Mouse (Mus musculus) liver, embryonic 15.5 days (tissue): ENCODE measurements around the gene Orai2. TPM values are rescaled to one million over a fixed set of nuclear protein-coding genes. Genes with fewer than 3 reads are reported as not detected.
A peak's percentile ranks its signal among the peaks of the same experiment; 100 is the strongest.
"Not testable (repeated sequence)": the region's sequence is repeated elsewhere in the genome, so short reads cannot be mapped to it uniquely, and the experiment has no call there.

Experiments
- ATAC-seq: fragments of 200-750 bp; cut with Nextera tagmentation; 2 replicates; pipeline ENCODE4 v1.8.0; 2017; ENCODE audit warnings: moderate number of reproducible peaks, mild to moderate bottlenecking, moderate library complexity; ENCODE audit not compliant: insufficient read depth
- H3K27ac ChIP-seq: fragments of 300-500 bp; sonication (generic); replicated peaks from 2 replicates; pipeline ENCODE4 v1.5.1; 2015; ENCODE audit warnings: mild to moderate bottlenecking, inconsistent platforms
- H3K27me3 ChIP-seq: fragments of 300-500 bp; sonication (generic); 2 replicates; pipeline ENCODE4 v1.6.1; 2015; ENCODE audit warnings: mild to moderate bottlenecking, inconsistent platforms
- H3K36me3 ChIP-seq: fragments of 300-500 bp; sonication (generic); replicated peaks from 2 replicates; pipeline ENCODE4 v1.6.1; 2015; ENCODE audit warnings: moderate library complexity, mild to moderate bottlenecking, inconsistent platforms
- H3K4me1 ChIP-seq: fragments of 300-500 bp; sonication (generic); replicated peaks from 2 replicates; pipeline ENCODE4 v1.6.1; 2015; ENCODE audit warnings: inconsistent platforms
- H3K4me2 ChIP-seq: fragments of 300-500 bp; sonication (generic); 2 replicates; pipeline ENCODE4 v1.6.1; 2015; ENCODE audit warnings: moderate library complexity, mild to moderate bottlenecking, inconsistent platforms
- H3K4me3 ChIP-seq: fragments of 300-500 bp; sonication (generic); replicated peaks from 2 replicates; pipeline ENCODE4 v1.5.1; 2015; ENCODE audit warnings: mild to moderate bottlenecking, inconsistent platforms
- H3K9ac ChIP-seq: fragments of 300-500 bp; sonication (generic); 2 replicates; pipeline ENCODE4 v1.6.1; 2015; ENCODE audit warnings: moderate library complexity, mild to moderate bottlenecking, inconsistent platforms
- H3K9me3 ChIP-seq: fragments of 300-500 bp; sonication (generic); replicated peaks from 2 replicates; pipeline ENCODE4 v1.6.1; 2016; ENCODE audit warnings: inconsistent platforms
- WGBS: fragments of 180-500 bp; shearing (Covaris S2); methylation state at CpG from one replicate; pipeline ENCODE4 v1.1.7; 2015; ENCODE audit warnings: mixed read lengths; ENCODE audit not compliant: insufficient replicate concordance; 5-methylcytosine and 5-hydroxymethylcytosine counted together
- polyA plus RNA-seq: library from polyadenylated mRNA; unstranded; fragments of >200 nt; fragmentation: Nextera tagmentation; extraction: Ambion mirVana; gene quantifications from 2 replicates; pipeline ENCODE4 v1.2.1, GENCODE M21; 2015

The Orai2 gene
- 3.4 and 4.4 TPM in 2 replicates for polyA plus RNA-seq

- WGBS: 2% methylated on average over 49 of the region's 49 CpGs
- peak within 1 kb of the TSS; percentile 77 for H3K27ac ChIP-seq
- ATAC-seq: peak; percentile 79
- peaks cover 35% of the 10 kb centered on the region for H3K4me1 ChIP-seq
- H3K4me2 ChIP-seq: peak within 1 kb of the TSS; percentile 92
- no peaks in the 10 kb centered on the region for H3K9me3 ChIP-seq
- peak within 1 kb of the TSS; percentile 65 for H3K4me3 ChIP-seq
- peak within 1 kb of the TSS; percentile 56 for H3K9ac ChIP-seq
- peaks cover 9% of the 10 kb centered on the region for H3K36me3 ChIP-seq
- H3K27me3 ChIP-seq: no peaks in the 10 kb centered on the region
These were observed at the start of gene Orai2 for GRCm38 (mm10) chr5:136170512-136171362. TSS of gene Orai2 (minus strand) at chr5:136170713.

DNA sequence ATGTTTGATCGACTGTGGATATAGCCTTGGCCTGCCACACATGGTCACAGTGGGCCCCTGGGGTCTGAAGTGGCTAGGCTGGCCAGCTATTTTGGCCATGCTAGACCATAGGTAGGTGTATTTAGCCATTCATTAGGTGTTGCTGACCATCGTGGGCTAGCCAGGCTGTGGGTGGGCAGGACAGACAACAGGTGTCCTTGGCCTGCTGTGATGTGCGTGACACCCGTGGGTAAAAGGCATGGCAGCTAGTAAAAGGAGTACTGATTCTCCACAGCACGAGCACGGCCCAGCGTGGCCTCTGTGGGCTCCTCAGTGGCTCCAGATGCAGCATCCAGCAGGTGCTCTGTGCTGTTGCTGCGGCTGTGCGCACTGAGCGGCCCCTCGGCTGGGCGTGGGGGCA, 48.1 kb upstream of the Orai2 start:
- Histone ChIP-seq H3K27ac (no peak overlapping the region), H3K4me3 (no peak overlapping the region), H3K4me2 (no peak overlapping the region), H3K4me1 (no peaks in the 10 kb centered on the region), H3K9ac (no peak overlapping the region), H3K36me3 (no peaks in the 10 kb centered on the region), H3K27me3 (no peaks in the 10 kb centered on the region), H3K9me3 (no peaks in the 10 kb centered on the region)
- no peak for ATAC-seq
- 73% methylated on average over 12 of the region's 12 CpGs for WGBS

DNA sequence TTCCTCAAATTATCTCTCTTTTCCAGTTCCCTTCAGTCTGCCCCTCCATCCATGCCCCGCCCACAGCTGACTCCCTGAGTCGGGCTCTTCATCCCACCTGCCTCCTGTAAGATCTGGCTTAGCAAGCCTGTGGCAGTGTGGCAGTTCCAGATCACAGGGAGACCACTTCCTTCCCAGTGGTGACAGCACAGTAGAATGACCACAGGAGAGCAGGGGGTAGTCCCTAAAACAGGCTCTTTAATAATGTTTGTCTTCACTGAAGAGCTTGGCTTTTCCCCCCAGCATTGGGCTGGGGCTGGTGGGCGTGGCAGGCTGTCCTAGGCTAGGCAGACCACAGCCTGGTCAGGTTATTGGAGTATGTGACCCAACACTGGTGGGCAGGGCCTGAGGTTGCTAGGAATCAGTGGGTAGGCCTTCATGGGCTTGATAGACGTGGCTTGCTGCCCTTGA, 47.4 kb upstream of the Orai2 start:
- no peaks in the 10 kb centered on the region for H3K9me3 ChIP-seq
- no peak overlapping the region for H3K4me2 ChIP-seq
- 28% methylated on average over 4 of the region's 4 CpGs for WGBS
- H3K4me3 ChIP-seq: no peak overlapping the region
- ATAC-seq: no peak
- H3K9ac ChIP-seq: no peak overlapping the region
- no peaks in the 10 kb centered on the region for H3K27me3 ChIP-seq
- H3K27ac ChIP-seq: no peak overlapping the region
- H3K4me1 ChIP-seq: no peaks in the 10 kb centered on the region
- no peaks in the 10 kb centered on the region for H3K36me3 ChIP-seq

GRCm38 (mm10) chr5:136217004-136217665, 46.6 kb upstream of the Orai2 start:
- Histone ChIP-seq H3K9ac (no peak overlapping the region), H3K4me2 (no peak overlapping the region), H3K27ac (0 out of 2 replicates have a peak overlapping the region, but pooled peaks have one; percentile 24), H3K4me3 (no peak overlapping the region), H3K9me3 (no peaks in the 10 kb centered on the region), H3K36me3 (no peaks in the 10 kb centered on the region), H3K4me1 (no peaks in the 10 kb centered on the region), H3K27me3 (no peaks in the 10 kb centered on the region)
- no peak for ATAC-seq
- WGBS: 65% methylated on average over 18 of the region's 18 CpGs

- Histone ChIP-seq H3K27ac (no peak overlapping the region), H3K4me3 (no peak overlapping the region), H3K9me3 (no peaks in the 10 kb centered on the region), H3K4me1 (no peaks in the 10 kb centered on the region), H3K9ac (no peak overlapping the region), H3K36me3 (no peaks in the 10 kb centered on the region), H3K4me2 (no peak overlapping the region), H3K27me3 (no peaks in the 10 kb centered on the region)
- WGBS: 71% methylated on average over 5 of the region's 5 CpGs
- ATAC-seq: no peak
These were observed 45.4 kb upstream of the Orai2 start for GRCm38 (mm10) chr5:136215958-136216357.

GRCm38 (mm10) chr5:136215211-136215610, 44.7 kb upstream of the Orai2 start:
- no peak overlapping the region for H3K27ac ChIP-seq
- ATAC-seq: no peak
- H3K4me1 ChIP-seq: no peaks in the 10 kb centered on the region
- H3K27me3 ChIP-seq: no peaks in the 10 kb centered on the region
- no peak overlapping the region for H3K9ac ChIP-seq
- no peaks in the 10 kb centered on the region for H3K36me3 ChIP-seq
- H3K9me3 ChIP-seq: no peaks in the 10 kb centered on the region
- no peak overlapping the region for H3K4me2 ChIP-seq
- WGBS: 71% methylated on average over 3 of the region's 3 CpGs
- H3K4me3 ChIP-seq: no peak overlapping the region

DNA sequence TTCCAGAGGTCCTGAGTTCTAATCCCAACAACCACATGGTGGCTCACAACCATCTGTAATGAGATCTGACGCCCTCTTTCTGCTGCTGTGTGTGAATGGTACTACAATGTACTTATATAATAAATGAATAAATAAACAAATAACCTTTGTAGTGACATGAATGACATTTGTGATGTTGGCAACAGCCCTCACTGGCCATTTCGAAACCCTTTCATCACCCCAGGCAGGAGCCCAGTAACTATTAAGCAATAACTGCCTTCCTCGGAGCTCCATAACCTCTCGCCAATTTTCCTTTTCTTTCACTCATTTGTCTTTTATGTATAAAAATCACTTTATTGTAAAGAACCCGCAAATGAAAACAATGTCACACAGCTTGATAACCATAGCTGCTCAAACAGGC, 43.2 kb upstream of the Orai2 start:
- H3K27me3 ChIP-seq: no peaks in the 10 kb centered on the region
- H3K9ac ChIP-seq: no peak overlapping the region
- WGBS: 53% methylated on average over 5 of the region's 5 CpGs
- no peaks in the 10 kb centered on the region for H3K36me3 ChIP-seq
- no peak for ATAC-seq
- no peak overlapping the region; the same call in 1 of the 2 replicates for H3K27ac ChIP-seq
- H3K4me2 ChIP-seq: no peak overlapping the region
- H3K9me3 ChIP-seq: no peaks in the 10 kb centered on the region
- H3K4me1 ChIP-seq: no peaks in the 10 kb centered on the region
- no peak overlapping the region for H3K4me3 ChIP-seq

DNA sequence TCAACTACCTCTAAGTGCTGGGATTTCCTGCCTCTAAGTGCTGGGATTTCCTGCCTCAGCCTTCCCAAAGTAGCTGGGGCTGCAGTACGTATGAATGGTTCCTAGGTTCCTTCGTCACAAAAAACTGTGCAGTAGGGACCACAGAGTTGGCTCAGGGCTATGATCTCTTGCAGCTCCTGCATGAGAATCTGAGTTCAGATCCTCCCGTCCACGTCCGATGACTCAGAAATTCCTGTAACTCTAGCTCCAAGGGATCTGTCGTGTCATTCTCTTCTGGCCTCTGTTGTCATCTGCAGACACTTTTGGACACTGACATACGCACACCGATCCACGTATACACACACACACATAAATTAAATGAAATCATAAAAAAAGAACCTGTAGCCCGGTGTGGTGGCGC, 42.2 kb upstream of the Orai2 start:
- Histone ChIP-seq H3K9ac (no peak overlapping the region), H3K27me3 (no peaks in the 10 kb centered on the region), H3K4me1 (no peaks in the 10 kb centered on the region), H3K36me3 (no peaks in the 10 kb centered on the region), H3K9me3 (no peaks in the 10 kb centered on the region), H3K27ac (no peak overlapping the region), H3K4me2 (no peak overlapping the region), H3K4me3 (no peak overlapping the region)
- ATAC-seq: no peak
- 70% methylated on average over 11 of the region's 11 CpGs for WGBS

DNA sequence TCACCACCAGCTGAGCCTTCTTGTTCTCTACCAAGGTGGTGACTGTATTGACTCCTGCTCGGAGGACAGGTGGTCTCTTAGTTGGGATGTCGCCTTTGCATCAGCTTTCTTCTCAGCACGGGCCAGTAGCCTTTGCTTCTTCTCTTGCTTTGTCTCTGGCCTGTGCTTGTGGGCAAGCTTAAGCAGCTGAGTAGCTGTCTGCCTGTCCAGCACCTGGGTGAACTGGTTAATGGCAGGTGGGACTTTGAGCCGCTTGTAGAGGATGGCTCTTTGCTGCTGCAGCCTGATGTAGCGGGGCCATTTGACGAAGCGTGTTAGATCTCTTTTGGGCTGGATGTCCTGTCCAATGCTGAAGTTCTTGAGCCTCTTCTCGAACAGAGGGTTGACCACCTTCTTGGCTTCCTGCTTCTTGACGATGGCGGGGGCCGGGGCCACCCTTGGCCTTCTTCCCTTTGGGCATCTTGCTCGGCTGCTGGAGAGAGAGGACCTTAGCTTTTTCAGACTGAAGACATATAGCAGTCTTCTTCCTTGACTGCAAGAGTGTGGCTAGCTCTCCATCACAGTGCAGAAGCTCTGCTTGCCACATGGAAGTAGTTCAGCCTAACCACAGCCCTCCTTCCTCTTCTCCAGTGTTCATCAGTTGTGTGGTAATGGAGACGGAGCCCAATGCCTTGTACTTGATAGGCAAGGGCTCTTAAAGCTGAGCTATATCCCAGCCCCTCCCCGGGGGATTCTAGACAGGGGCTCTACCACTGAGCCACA, 41.0 kb upstream of the Orai2 start:
- ATAC-seq, H3K27me3 ChIP-seq, H3K4me3 ChIP-seq, H3K36me3 ChIP-seq, H3K4me2 ChIP-seq, H3K9me3 ChIP-seq, H3K9ac ChIP-seq, H3K4me1 ChIP-seq: not testable (repeated sequence)
- H3K27ac ChIP-seq: peak overlapping the region; percentile 45; the same call in 1 of the 2 replicates
- 60% methylated on average over 14 of the region's 14 CpGs for WGBS

- Histone ChIP-seq H3K4me1 (no peaks in the 10 kb centered on the region), H3K27me3 (no peaks in the 10 kb centered on the region), H3K9ac (no peak overlapping the region), H3K4me3 (no peak overlapping the region), H3K27ac (no peak overlapping the region), H3K9me3 (no peaks in the 10 kb centered on the region), H3K36me3 (no peaks in the 10 kb centered on the region), H3K4me2 (no peak overlapping the region)
- 33% methylated on average over 5 of the region's 5 CpGs for WGBS
- ATAC-seq: no peak
These were observed 40.0 kb upstream of the Orai2 start for GRCm38 (mm10) chr5:136210549-136210948.

DNA sequence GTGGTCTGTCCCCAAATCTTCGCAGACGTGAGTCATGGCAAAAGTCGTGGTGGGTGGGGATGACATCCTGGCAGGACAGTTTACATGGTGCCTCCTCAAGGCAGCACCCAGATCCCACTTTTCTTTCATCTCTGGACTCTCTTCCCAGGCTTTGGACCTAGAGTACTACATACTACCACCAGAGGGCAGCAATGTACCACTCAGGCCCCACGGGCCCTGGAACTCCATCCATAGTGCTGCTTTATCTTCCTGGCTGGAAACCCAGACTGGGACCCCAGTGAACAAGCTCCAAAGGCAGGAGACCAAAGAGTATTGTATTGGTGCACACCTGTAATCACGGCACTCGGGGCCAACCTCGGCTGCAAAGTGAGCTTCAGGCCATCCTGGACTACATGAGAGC, 31.3 kb upstream of the Orai2 start:
- Histone ChIP-seq H3K4me3 (no peak overlapping the region), H3K4me1 (peaks cover 20% of the 10 kb centered on the region), H3K36me3 (peaks cover 5% of the 10 kb centered on the region), H3K9me3 (no peaks in the 10 kb centered on the region), H3K9ac (no peak overlapping the region), H3K27me3 (no peaks in the 10 kb centered on the region), H3K27ac (no peak overlapping the region), H3K4me2 (no peak overlapping the region)
- no peak for ATAC-seq
- 26% methylated on average over 7 of the region's 7 CpGs for WGBS
